Mouse (Mus musculus) liver, adult (tissue): Measurements from ENCODE around the gene Zrsr1.
A peak's percentile ranks its signal among the peaks of the same experiment; 100 is the strongest.

Experiments
- GATA4 ChIP-seq: IDR thresholded peaks from 2 replicates; pipeline ENCODE4 v1.6.1; 2014; ENCODE audit warnings: mild to moderate bottlenecking, low read length; ENCODE audit not compliant: insufficient replicate concordance

Gene Zrsr1

DNA sequence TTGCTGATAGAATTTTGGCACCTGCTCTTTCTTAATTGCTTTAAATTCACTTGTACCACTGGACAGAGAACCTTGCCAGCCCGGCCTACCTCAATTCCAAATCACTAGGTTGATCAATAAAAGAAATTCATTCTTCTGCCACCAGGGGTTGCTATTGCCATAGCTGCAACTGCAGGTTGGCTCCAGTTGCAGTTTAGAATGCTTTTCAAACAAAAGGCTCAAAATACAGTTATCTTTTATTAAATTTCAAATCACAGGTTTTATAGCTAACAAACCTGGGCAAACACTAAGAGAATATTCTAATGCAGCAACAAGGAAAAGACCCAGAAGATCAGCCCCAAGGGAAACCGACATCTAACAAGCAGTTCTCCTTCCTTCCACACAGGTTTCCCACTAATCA is 15.6 kb downstream of the Zrsr1 start:
- TF ChIP-seq GATA4: no peak

DNA sequence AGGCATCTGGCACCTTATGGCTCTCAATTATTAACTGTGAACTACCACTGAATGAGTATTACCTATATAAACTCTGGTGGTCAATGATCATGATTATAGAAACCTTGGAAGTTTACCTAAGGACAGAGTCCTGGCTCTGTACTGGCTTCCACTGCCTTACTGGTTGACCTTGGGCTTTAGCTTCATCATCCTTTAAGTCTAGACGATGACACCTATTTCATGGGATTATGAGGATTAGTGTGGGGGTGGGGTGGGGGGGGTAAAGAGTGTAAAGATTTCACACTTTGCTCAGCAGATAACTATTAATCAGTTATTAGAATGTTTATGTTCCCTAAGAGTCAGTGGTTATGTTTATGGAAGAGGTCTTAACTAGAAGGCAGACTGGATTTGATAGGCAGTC is 18.0 kb downstream of the Zrsr1 start:
- TF ChIP-seq GATA4: no peak

DNA sequence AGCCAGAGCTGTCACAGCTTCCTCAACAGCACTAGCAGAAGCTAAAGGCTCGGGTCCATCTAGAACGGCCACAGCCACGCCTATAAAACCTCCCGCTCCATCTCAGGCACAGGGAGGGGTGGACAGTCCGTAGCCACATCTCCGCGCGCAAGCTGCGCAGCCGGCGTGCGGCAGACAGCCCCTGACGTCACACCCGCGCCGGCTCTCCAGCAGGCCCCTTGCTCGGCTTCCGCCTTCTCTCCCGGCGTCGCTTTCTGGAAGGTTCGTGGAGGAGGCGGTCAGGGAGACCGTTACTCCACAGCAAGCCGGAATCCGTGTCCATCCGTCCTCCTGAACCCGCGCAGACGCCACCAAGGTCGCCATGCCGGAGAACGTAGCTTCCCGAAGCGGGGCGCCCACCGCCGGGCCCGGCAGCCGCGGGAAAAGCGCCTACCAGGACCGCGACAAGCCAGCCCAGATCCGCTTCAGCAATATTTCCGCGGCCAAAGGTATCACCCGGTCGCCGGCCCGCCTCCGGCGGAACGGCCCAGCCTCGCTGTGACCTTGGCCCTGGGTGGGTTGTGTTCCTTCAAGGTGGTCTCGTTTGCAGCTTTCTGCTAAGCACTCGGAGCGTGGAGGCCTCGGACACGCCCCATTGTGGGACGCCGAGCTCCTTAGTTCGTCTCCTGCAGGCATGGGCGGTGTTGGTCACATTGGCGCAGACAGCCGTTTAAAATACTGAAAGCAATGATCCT is 18.8 kb downstream of the Zrsr1 start, which contains the start of gene Cct4:
TSS of gene Cct4 (plus strand) at position 127 of the 734 bp plus-strand sequence.
- TF ChIP-seq GATA4: peak; percentile 61; the same call in 1 of the 2 replicates

DNA sequence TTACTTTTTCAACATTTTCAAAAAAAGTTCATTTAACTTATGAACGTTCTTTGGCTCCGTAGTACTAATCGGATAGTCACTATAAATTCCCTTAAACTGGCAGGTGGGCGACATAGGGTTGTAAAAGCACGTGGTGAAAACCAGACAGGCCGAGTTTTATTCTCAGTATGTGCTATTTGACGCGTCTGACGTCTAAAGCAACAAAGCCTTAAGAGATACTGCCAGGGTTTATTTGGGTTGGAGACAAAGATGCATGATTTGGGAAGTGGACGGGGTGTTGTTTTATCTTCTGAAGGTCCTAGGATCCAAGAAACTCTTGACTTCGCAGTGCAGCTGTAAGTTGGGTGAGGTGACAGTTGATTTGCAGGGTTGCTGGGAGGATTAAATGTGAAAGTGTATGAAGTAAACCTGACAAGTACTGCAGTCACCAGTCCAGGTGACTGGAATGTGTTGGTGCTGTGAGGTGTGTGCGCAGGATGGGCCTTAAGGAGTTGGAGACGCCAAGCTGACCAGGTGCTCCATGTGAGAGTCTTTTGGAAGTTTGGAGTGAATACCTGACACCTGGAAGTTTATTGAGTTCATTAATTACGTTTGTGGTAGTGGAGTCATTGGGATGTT is 19.5 kb downstream of the Zrsr1 start:
- no peak for TF ChIP-seq GATA4

DNA sequence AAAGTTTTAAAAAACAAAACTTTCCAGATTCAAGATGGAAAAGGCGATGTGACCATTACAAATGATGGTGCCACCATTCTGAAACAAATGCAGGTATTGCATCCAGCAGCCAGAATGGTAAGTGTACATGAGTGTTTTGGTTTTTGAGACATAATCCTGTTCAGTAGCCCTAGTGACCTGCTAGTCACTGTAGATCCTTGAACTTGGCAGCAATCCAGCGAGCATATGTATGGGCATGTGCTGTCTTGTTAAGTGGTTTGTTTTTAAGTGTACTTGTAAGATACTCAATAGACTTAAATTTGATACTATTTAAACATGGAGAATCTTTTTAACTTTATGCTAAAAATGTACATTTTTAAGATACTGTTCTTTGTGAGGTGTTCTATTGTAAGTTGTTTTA is 22.5 kb downstream of the Zrsr1 start:
- no peak for TF ChIP-seq GATA4

DNA sequence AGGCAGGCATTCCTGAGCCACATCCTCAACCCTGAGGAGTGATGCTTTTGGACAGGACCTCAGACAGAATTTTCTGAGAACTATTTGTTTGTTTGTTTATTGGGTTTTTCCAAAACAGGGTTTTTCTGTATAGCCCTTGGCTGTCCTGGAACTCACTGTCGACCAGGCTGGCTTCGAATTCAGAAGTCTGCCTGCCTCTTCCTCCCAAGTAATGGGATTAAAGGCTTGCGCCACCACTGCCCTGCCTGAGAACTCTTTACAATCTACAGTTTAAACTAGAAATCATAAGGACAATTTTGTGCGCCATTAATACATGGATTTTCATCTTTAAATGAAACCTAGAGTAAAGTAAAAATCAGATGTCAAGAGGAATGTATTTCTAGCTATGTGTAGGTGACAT is 23.7 kb downstream of the Zrsr1 start:
- TF ChIP-seq GATA4: no peak

DNA sequence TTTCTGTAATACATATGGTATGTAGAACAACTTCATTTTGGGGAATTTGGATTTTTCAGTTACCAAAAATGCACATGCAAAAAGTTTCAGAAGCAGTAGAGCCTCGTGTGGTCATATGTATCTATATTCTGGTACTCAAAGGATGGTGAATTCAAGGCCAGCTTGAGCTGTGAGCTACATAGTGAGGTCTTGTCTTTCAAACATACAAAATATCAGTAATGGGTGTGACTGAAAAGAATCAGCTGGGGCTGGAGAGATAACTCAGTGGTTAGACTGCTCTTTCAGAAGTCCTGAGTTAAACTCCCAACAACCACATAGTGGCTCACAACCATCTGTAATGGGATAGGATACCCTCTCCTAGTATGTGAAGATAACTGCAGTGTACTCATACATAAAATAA is 26.5 kb downstream of the Zrsr1 start:
- TF ChIP-seq GATA4: no peak

DNA sequence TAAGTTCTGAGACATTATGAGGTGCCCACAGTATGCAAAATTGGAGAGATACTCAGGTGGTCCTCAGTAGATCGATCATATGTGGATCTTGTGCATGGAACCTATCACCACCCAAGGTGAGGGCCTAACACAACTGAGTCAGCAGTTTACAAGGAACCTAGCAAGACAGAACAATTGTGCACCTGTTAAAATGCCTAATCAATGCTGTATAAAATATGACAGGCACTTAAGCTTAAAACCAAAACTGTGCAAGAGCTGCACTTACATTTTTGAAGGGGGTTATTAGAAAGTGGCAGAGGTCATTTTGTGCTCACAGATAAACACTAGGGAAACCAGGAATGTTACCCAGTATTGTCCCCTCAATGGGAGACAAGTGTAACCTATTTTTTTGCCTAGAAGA is 33.5 kb downstream of the Zrsr1 start:
- TF ChIP-seq GATA4: no peak

DNA sequence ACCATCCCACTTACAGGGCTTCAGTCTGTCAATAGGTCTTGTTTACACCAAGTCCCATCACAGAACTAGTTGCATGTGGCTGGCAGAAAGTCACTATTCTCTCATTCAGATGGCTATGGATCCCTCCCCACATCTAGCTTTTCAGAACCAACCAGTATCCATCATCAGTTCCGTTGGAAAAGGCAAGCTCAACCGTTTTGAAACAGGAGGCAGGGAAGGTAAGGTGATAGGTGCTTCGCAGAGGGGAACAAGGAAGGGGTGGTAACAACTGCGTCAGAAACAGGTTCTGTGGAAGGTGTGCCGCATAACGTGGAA is 35.3 kb downstream of the Zrsr1 start:
- TF ChIP-seq GATA4: no peak

DNA sequence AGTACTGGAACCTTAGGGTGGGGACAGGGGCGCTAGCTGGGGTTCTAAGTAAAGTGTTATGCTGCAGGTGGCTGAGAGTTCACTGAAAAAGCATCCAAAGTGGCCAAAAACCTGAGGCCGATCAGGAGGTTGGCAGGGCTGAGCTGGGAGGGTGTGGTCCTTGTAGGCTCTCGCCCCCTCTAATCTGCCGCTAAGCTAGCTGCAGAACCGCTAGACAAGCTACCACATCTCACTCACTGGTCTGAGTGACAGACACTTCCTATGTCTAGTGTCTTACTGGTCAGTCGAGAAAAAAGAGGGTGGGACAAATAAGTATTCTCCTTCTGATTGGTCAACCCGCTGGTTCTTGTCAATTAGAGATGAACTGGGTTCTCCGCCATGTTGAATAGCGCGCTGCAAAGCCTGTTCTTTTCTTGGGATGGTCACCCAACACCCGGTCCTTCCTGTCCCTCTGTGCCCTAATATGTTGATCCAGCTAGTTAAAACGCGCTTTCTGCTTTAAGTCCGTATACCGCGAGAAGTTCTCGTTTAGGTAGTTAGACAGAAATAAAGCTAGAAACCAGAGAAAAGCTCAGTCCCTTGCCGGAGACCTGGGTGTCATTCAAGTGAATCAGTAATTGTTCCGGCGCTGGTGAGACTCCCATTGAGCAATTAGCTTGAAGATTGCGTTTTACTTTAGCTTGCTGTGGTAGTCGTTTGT is 35.8 kb downstream of the Zrsr1 start, which contains the start of gene Fam161a:
TSS of gene Fam161a (plus strand) at position 51 of the 700 bp plus-strand sequence.
- no peak for TF ChIP-seq GATA4

DNA sequence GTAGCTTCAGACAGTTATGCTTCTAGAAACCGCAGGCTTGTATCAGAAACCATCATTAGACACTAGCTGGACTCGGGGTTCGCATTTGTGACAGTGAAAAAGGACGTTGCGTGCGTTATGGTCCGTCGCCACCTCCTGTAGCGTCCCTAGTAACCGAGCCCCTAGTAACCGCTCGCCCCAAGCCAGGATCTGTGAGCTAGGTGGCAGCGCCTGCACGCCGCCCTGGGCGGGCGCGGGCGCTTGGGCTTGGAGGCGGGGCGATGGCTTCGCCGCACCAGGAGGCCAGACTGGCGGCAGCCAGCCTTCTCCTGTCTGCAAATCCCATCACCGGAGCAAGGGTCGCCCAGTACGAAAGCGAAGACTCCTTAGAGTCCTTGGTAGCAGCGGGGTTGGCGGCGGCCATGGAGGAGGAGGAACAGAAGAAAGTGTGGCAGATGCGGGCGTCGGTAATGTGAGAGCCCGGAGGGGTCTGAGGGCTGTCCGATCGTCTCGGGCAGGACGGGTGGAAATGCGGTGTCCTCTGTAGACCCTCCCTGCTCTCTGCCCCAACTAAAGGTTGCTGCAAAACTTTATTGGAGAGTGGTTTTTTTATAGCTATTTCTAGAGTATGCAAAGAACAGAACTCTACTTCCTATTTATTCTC is 36.5 kb downstream of the Zrsr1 start:
- TF ChIP-seq GATA4: peak; percentile 19; the same call in 1 of the 2 replicates

DNA sequence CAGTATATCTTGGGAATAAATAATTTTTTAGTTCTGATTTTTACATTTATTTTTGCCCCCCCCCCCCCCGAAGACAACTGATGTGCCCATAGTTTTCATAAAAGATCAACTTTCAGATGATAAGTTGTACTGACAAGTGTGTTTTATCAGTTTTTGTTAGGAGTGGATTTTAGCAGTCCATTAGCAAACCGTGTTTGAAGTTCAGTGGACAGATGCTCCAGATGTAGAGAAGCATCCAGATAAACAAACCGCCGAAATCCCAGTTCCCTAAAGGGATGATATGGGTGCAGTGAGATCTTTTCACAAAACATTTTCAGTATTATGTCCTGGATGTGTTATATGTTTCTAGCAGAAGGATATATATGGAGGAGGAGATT is 37.0 kb downstream of the Zrsr1 start:
- no peak for TF ChIP-seq GATA4

DNA sequence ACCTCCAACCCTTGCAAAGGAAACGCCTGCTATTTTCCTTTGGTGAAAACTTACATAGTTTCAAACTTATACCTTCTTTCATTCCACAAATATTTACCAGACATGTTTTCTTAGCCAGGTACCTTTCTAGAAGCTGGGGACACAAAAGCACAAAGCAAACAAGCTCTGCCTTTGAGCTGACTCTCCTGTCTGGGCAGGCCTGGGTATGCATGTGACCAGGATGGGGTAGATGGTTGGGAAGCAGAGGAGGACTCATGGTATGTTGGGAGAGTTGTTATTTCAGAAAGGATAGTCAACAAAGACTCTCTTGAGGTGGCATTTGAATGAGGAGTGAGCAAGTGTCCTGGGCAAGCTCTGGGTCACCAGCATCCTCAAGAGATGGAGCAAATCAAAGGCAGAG is 41.3 kb downstream of the Zrsr1 start:
- TF ChIP-seq GATA4: no peak

DNA sequence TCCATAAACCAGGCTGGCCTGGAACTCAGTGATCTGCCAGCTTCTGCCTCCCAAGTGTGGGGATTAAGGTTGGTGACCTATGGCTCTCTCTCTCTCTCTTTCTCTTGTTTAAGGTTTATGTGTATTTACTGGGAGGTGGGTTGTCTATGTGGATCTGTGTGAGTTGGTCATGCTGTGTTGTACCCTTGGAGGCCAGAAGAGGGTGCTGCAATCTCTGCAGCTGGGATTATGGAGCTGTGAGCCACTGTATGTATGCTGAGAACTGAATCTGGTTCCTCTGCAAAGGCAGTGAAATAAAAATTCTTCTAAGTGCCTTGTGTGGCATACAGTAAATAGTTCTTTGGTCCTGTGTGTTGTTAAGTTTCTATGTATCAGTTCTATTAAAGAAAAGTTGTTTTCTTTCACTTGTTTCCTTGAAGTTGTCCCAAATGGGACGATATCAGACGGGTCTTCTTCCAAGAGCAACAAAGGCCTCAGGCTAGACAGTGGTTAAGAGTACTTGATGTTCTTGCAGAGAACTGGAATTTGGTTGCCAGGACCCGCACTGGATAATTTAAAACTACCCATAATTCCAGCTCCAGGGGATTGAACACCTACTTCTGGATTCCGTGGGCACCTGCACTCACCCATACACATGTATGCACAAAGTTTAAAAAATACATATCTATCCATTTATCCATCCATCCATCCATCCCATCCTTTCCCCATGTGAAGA is 41.9 kb downstream of the Zrsr1 start:
- TF ChIP-seq GATA4: no peak

DNA sequence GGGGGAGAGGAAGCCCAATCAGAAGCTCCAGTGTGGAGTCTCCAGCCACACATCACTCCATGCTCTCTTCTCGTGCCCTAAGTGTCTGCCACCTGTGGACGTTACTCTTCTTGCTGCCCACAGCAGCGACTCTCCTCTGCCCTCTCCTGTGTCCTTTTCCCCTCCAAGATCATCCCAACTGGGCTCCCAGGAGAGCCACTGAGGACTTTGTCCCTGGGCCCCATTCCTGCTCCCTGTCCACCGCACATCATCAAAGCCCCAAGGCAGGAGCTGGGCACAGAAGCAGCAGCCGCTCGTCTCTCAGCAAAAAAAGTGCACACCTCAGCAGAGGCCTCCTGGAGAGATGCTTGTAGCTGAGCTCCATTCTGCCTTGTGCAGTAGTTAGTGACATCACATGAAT is 43.2 kb downstream of the Zrsr1 start:
- no peak for TF ChIP-seq GATA4

DNA sequence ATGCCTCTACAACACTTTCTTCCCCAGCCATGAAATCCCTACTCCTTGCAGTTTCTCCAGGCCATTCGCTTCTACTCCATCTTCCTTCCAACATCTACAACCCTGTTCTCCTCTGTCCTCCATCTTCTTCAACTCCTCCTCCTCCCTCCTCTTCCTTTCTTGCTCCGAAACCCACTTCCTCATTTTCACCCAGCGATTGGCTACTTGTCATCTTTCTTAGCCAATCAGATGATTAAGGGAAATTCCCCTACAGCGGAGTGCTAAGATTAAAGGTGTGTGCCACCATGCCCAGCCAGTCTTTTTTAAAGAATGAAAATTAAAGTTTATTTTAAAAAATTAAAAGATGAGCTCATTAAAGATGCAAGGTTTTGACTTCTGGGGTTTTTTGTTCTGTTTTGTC is 46.1 kb downstream of the Zrsr1 start:
- no peak for TF ChIP-seq GATA4
